Mouse (Mus musculus): ENCODE measurements at regions not wholly inside any gene's neighbourhood (a gene's known extent, or its start where the extent isn't known, plus 50 kb on each side); places are given as distances from the start of the nearest gene placed in this dataset.

DNA sequence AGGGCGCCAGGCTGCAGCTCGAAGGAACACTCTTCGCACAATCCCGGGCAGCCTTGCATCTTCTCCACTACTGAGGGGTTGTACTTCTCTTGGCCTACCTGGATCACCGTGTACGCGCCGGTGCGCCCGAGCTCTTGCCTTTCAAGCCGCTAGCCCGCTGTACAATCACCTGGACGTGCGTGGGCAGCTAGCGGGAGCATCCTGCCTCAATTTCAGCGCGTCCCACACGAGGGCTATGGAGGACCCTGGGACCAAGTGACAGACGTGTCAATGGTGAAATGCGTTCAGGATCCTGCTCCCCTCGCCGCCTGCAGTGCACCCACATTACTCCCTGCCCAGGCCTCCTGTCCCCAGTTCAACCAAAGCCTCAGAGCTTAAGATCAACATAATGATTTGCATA, 373.2 kb upstream of the Cntn5 start:
- TF ChIP-seq POLR2A (IDR thresholded peaks at IDR 0.05; ENCODE audit: low read depth, low read length) (no peak), CTCF (IDR thresholded peaks at IDR 0.05; ENCODE audit: extremely low read depth, insufficient read depth, insufficient read length, insufficient replicate concordance) (no peak)
